Mouse (Mus musculus) fibroblast of lung, adult 2 months (primary cell): ENCODE results near the gene Drc7.

ENCODE experiments used
- DNase-seq: peaks from one replicate; pipeline ENCODE4 v3.0.0-alpha.2; 2011; ENCODE audit warnings: low read depth

The Drc7 gene

GRCm38 (mm10) chr8:95059812-95060533, 5.1 kb downstream of the Drc7 start:
- no peak for DNase-seq

- DNase-seq, result peak; percentile 82
These were observed 9.6 kb downstream of the Drc7 start for GRCm38 (mm10) chr8:95064531-95064930.

- DNase-seq, result no peak
These were observed 12.7 kb downstream of the Drc7 start for GRCm38 (mm10) chr8:95067582-95067981.

- no peak for DNase-seq
These were observed 20.6 kb downstream of the Drc7 start for GRCm38 (mm10) chr8:95075504-95075903.

GRCm38 (mm10) chr8:95076151-95076550, 21.2 kb downstream of the Drc7 start:
- no peak for DNase-seq

- no peak for DNase-seq
These were observed 23.2 kb downstream of the Drc7 start for GRCm38 (mm10) chr8:95078055-95078454.

- no peak for DNase-seq
These were observed 24.4 kb downstream of the Drc7 start for GRCm38 (mm10) chr8:95079305-95079704.

- DNase-seq, result peak; percentile 100
These were observed 25.8 kb downstream of the Drc7 start, which contains the start of gene Katnb1 for GRCm38 (mm10) chr8:95080381-95081341. Gene Katnb1 (plus strand): TSS chr8:95081186.

- no peak for DNase-seq
These were observed 26.7 kb downstream of the Drc7 start for GRCm38 (mm10) chr8:95081650-95082049.

- DNase-seq, result no peak
These were observed 29.4 kb downstream of the Drc7 start for GRCm38 (mm10) chr8:95084261-95084660.

GRCm38 (mm10) chr8:95084744-95085431, 30.0 kb downstream of the Drc7 start:
- DNase-seq, result no peak

GRCm38 (mm10) chr8:95085432-95086141, 30.7 kb downstream of the Drc7 start:
- no peak for DNase-seq

- DNase-seq, result no peak
These were observed 38.7 kb downstream of the Drc7 start for GRCm38 (mm10) chr8:95093574-95093973.

GRCm38 (mm10) chr8:95099009-95099408, 44.1 kb downstream of the Drc7 start:
- peak; percentile 19 for DNase-seq

GRCm38 (mm10) chr8:95101972-95102371, 47.1 kb downstream of the Drc7 start:
- DNase-seq, result no peak

- no peak for DNase-seq
These were observed 52.4 kb downstream of the Drc7 start for GRCm38 (mm10) chr8:95107306-95107705.

- DNase-seq, result no peak
These were observed 57.7 kb downstream of the Drc7 start for GRCm38 (mm10) chr8:95112594-95112993.

- DNase-seq, result no peak
These were observed 58.2 kb downstream of the Drc7 start for GRCm38 (mm10) chr8:95113108-95113507.

GRCm38 (mm10) chr8:95113750-95114149, 58.8 kb downstream of the Drc7 start:
- no peak for DNase-seq

- no peak for DNase-seq
These were observed 68.6 kb downstream of the Drc7 start for GRCm38 (mm10) chr8:95123455-95123854.

- no peak for DNase-seq
These were observed 71.6 kb downstream of the Drc7 start for GRCm38 (mm10) chr8:95126497-95126896.

GRCm38 (mm10) chr8:95127658-95128057, 72.8 kb downstream of the Drc7 start:
- DNase-seq, result no peak
